Mouse (Mus musculus) cerebellum, adult 9-10 months (tissue): ENCODE measurements around the gene Lmo7.

ENCODE experiments used
- DNase-seq: peaks from one replicate; pipeline ENCODE4 v3.0.0; 2022

Gene Lmo7

GRCm38 (mm10) chr14:101838231-101838839 lies 108.6 kb downstream of the Lmo7 start:
- DNase-seq: no peak

GRCm38 (mm10) chr14:101839771-101840731 lies 110.3 kb downstream of the Lmo7 start:
- no peak for DNase-seq

GRCm38 (mm10) chr14:101841271-101841670 lies 111.5 kb downstream of the Lmo7 start:
- no peak for DNase-seq

GRCm38 (mm10) chr14:101842521-101842920 lies 112.8 kb downstream of the Lmo7 start:
- no peak for DNase-seq

GRCm38 (mm10) chr14:101843443-101843842 lies 113.7 kb downstream of the Lmo7 start:
- DNase-seq: no peak

- DNase-seq: no peak
Observed at GRCm38 (mm10) chr14:101844467-101844866, 114.7 kb downstream of the Lmo7 start.

- DNase-seq: no peak
Observed at GRCm38 (mm10) chr14:101846097-101846882, 116.5 kb downstream of the Lmo7 start.

GRCm38 (mm10) chr14:101847520-101847919 lies 117.8 kb downstream of the Lmo7 start:
- no peak for DNase-seq

- DNase-seq: no peak
Observed at GRCm38 (mm10) chr14:101852584-101853195, 122.9 kb downstream of the Lmo7 start.

- DNase-seq: no peak
Observed at GRCm38 (mm10) chr14:101853207-101853606, 123.5 kb downstream of the Lmo7 start.

GRCm38 (mm10) chr14:101853722-101854121 lies 124.0 kb downstream of the Lmo7 start:
- no peak for DNase-seq

- DNase-seq: no peak
Observed at GRCm38 (mm10) chr14:101854226-101854625, 124.5 kb downstream of the Lmo7 start.

GRCm38 (mm10) chr14:101859305-101859886 lies 129.6 kb downstream of the Lmo7 start:
- DNase-seq: no peak

- DNase-seq: no peak
Observed at GRCm38 (mm10) chr14:101862088-101862487, 132.3 kb downstream of the Lmo7 start.

- no peak for DNase-seq
Observed at GRCm38 (mm10) chr14:101867071-101867733, 137.4 kb downstream of the Lmo7 start.

GRCm38 (mm10) chr14:101869145-101869544 lies 139.4 kb downstream of the Lmo7 start:
- DNase-seq: no peak

- no peak for DNase-seq
Observed at GRCm38 (mm10) chr14:101869661-101870060, 139.9 kb downstream of the Lmo7 start.

GRCm38 (mm10) chr14:101870171-101870902 lies 140.6 kb downstream of the Lmo7 start:
- no peak for DNase-seq

- DNase-seq: no peak
Observed at GRCm38 (mm10) chr14:101872846-101873245, 143.1 kb downstream of the Lmo7 start.

- no peak for DNase-seq
Observed at GRCm38 (mm10) chr14:101878346-101879049, 148.7 kb downstream of the Lmo7 start.
